25 mouse cellular contexts compared by ENCODE assay signal in the genomic region with DNA sequence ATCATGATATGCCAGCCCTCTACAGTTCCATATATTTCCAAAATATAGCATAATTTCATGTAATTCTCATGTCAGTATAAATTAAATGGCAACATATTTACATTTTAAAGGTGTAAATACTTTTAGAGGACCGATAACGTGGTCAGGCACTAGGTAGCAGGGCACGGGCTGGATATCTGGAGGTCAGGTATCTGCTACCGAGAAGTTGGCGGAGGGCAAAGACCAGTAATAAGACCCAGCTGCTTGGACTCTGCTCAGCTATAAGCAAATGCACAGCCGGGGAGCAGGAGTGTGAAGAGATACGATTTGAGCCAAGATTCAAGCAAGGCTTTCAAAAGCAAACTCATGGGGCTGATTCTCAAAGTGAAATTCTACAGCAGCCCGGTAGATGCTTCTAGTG. TPM values are rescaled to one million over a fixed set of nuclear protein-coding genes. Genes with fewer than 3 reads are reported as not detected.
DNase-seq lines count a peak whose midpoint lies in the region; ATAC-seq and TF ChIP-seq lines count a peak whose summit lies in the region.
"Had no signal": no experiment of that assay in that cellular context is flagged by ENCODE, and none has a peak within 500 bp of the region (broad histone marks: within the 10 kb centered on the region; RNA-seq: fewer than 3 reads in every experiment).

No protein-coding gene starts in this region.

- no peak overlapping the region for H3K9ac ChIP-seq in midbrain, embryonic 11.5 days (ENCODE audit: low read length)
- no peak overlapping the region for H3K9ac ChIP-seq in midbrain, postnatal 0 days (replicated peaks; ENCODE audit: low read length, poor library complexity, severe bottlenecking)
- no peak overlapping the region for H3K9ac ChIP-seq in intestine, embryonic 16.5 days (ENCODE audit: low read depth, low read length)
- H3K9ac ChIP-seq in liver, postnatal 0 days (replicated peaks): peak overlapping the region; percentile 11; the same call in 1 of the 2 replicates
- H3K9ac ChIP-seq: heart, embryonic 12.5 days; hindbrain, embryonic 14.5 days; limb, embryonic 12.5 days; liver, embryonic 14.5 days; lung, embryonic 15.5 days had no signal

- 84% methylated on average over 8 of the region's 8 CpGs for WGBS in midbrain, embryonic 11.5 days
- 88% methylated on average over 8 of the region's 8 CpGs for WGBS in midbrain, postnatal 0 days
- WGBS in intestine, embryonic 16.5 days: 67% methylated on average over 8 of the region's 8 CpGs
- 69% methylated on average over 8 of the region's 8 CpGs for WGBS in liver, postnatal 0 days (ENCODE audit: insufficient replicate concordance)
- WGBS in limb, embryonic 10.5 days: 74% methylated on average over 8 of the region's 8 CpGs

- peaks cover 9% of the 10 kb centered on the region for H3K4me1 ChIP-seq in midbrain, embryonic 11.5 days (ENCODE audit: control insufficient read depth, insufficient read depth, low read length)
- H3K4me1 ChIP-seq in midbrain, postnatal 0 days (ENCODE audit: insufficient read depth, low read length): peaks cover 6% of the 10 kb centered on the region
- H3K4me1 ChIP-seq in intestine, embryonic 16.5 days (ENCODE audit: control insufficient read depth, insufficient read depth, low read length): peaks cover 11% of the 10 kb centered on the region; the same call in 1 of the 2 replicates
- peaks cover 72% of the 10 kb centered on the region for H3K4me1 ChIP-seq in liver, postnatal 0 days (ENCODE audit: insufficient read depth)
- H3K4me1 ChIP-seq in limb, embryonic 10.5 days: peaks cover 16% of the 10 kb centered on the region

- no peak for TF ChIP-seq EP300 in liver, postnatal 0 days (IDR thresholded peaks at IDR 0.05; ENCODE audit: low read depth)

- no peaks in the 10 kb centered on the region for H3K36me3 ChIP-seq in midbrain, embryonic 11.5 days (ENCODE audit: control insufficient read depth, insufficient read depth, low read length)
- no peaks in the 10 kb centered on the region for H3K36me3 ChIP-seq in midbrain, postnatal 0 days (ENCODE audit: insufficient read depth, low read length)
- no peaks in the 10 kb centered on the region for H3K36me3 ChIP-seq in intestine, embryonic 16.5 days (ENCODE audit: control insufficient read depth, insufficient read depth, low read length)
- peaks cover 7% of the 10 kb centered on the region for H3K36me3 ChIP-seq in liver, postnatal 0 days (replicated peaks; ENCODE audit: insufficient read depth, low read length)
- H3K36me3 ChIP-seq in limb, embryonic 10.5 days: no peaks in the 10 kb centered on the region
- H3K36me3 ChIP-seq: limb, embryonic 12.5 days; lung, embryonic 15.5 days had no signal

- no peaks in the 10 kb centered on the region for H3K9me3 ChIP-seq in midbrain, embryonic 11.5 days (ENCODE audit: control insufficient read depth, low read length)
- no peaks in the 10 kb centered on the region for H3K9me3 ChIP-seq in midbrain, postnatal 0 days (ENCODE audit: low read length)
- no peaks in the 10 kb centered on the region for H3K9me3 ChIP-seq in intestine, embryonic 16.5 days (ENCODE audit: control insufficient read depth, low read length)
- no peaks in the 10 kb centered on the region for H3K9me3 ChIP-seq in liver, postnatal 0 days (ENCODE audit: low read length)
- H3K9me3 ChIP-seq in limb, embryonic 10.5 days (replicated peaks): no peaks in the 10 kb centered on the region
- H3K9me3 ChIP-seq: heart, embryonic 12.5 days; limb, embryonic 12.5 days; lung, embryonic 15.5 days had no signal

- H3K4me2 ChIP-seq in midbrain, embryonic 11.5 days: no peak overlapping the region
- H3K4me2 ChIP-seq in midbrain, postnatal 0 days (ENCODE audit: low read depth, low read length, poor library complexity, severe bottlenecking): no peak overlapping the region
- H3K4me2 ChIP-seq in intestine, embryonic 16.5 days (ENCODE audit: low read depth, low read length): no peak overlapping the region
- H3K4me2 ChIP-seq in liver, postnatal 0 days (ENCODE audit: low read depth, low read length): peak overlapping the region; percentile 22; the same call in 1 of the 2 replicates
- H3K4me2 ChIP-seq: heart, embryonic 12.5 days; hindbrain, embryonic 14.5 days; limb, embryonic 12.5 days; lung, embryonic 15.5 days had no signal

- DNase-seq in midbrain, embryonic 11.5 days (ENCODE audit: low spot score, missing footprints): peak; percentile 53
- no peak for DNase-seq in midbrain, postnatal 0 days (ENCODE audit: low spot score)
- DNase-seq in liver, postnatal 0 days: no peak
- DNase-seq in urinary bladder, postnatal 10 days (ENCODE audit: low spot score): no peak
- no peak for DNase-seq in natural killer cell, adult 2 months (ENCODE audit: low spot score in 2 of 2)
- DNase-seq in limb, embryonic 10.5 days (ENCODE audit: low spot score): no peak
- DNase-seq: adrenal gland, adult 8-10 months; cerebellum, adult 2 months; cerebellum, postnatal 14 days; gastrocnemius, postnatal 36 days; heart, adult 2 months; heart, postnatal 4 days; kidney, adult 2 months; kidney, postnatal 4 days; lung, postnatal 36 days; midbrain, embryonic 14.5 days; thymus, postnatal 4 days had no signal

- no peak overlapping the region for H3K27ac ChIP-seq in midbrain, embryonic 11.5 days (ENCODE audit: low read depth, low read length)
- no peak overlapping the region for H3K27ac ChIP-seq in midbrain, postnatal 0 days (ENCODE audit: low read depth, low read length)
- peak overlapping the region; percentile 59 for H3K27ac ChIP-seq in intestine, embryonic 16.5 days (ENCODE audit: low read length)
- no peak overlapping the region for H3K27ac ChIP-seq in liver, postnatal 0 days (ENCODE audit: low read depth)
- no peak overlapping the region for H3K27ac ChIP-seq in limb, embryonic 10.5 days
- H3K27ac ChIP-seq: heart, adult 2 months; hindbrain, embryonic 14.5 days; kidney, postnatal 0 days; limb, embryonic 12.5 days; lung, embryonic 15.5 days had no signal

- no peak overlapping the region for H3K4me3 ChIP-seq in midbrain, embryonic 11.5 days (ENCODE audit: low read depth, low read length)
- H3K4me3 ChIP-seq in midbrain, postnatal 0 days (ENCODE audit: low read depth, low read length): no peak overlapping the region
- no peak overlapping the region for H3K4me3 ChIP-seq in intestine, embryonic 16.5 days (ENCODE audit: low read length)
- H3K4me3 ChIP-seq in liver, postnatal 0 days (ENCODE audit: low read depth, low read length): no peak overlapping the region
- H3K4me3 ChIP-seq in limb, embryonic 10.5 days: no peak overlapping the region
- H3K4me3 ChIP-seq: heart, adult 2 months; heart, embryonic 12.5 days; limb, embryonic 12.5 days; lung, embryonic 15.5 days had no signal

- ATAC-seq in midbrain, embryonic 11.5 days (ENCODE audit: low FRiP score): no peak
- no peak for ATAC-seq in midbrain, postnatal 0 days (ENCODE audit: low FRiP score)
- ATAC-seq in intestine, embryonic 16.5 days: peak; percentile 61
- no peak for ATAC-seq in liver, postnatal 0 days
- ATAC-seq: forebrain, embryonic 14.5 days had no signal

- H3K27me3 ChIP-seq in midbrain, embryonic 11.5 days (ENCODE audit: control insufficient read depth, insufficient read depth, low read length): no peaks in the 10 kb centered on the region
- H3K27me3 ChIP-seq in midbrain, postnatal 0 days (ENCODE audit: insufficient read depth, low read length): no peaks in the 10 kb centered on the region
- H3K27me3 ChIP-seq in intestine, embryonic 16.5 days (replicated peaks; ENCODE audit: control insufficient read depth, insufficient read depth, low read length): no peaks in the 10 kb centered on the region
- no peaks in the 10 kb centered on the region for H3K27me3 ChIP-seq in liver, postnatal 0 days (ENCODE audit: insufficient read depth, low read length)
- no peaks in the 10 kb centered on the region for H3K27me3 ChIP-seq in limb, embryonic 10.5 days (ENCODE audit: low read depth, poor library complexity, severe bottlenecking)
- H3K27me3 ChIP-seq: heart, embryonic 12.5 days; limb, embryonic 12.5 days; lung, embryonic 15.5 days had no signal

- no peak for TF ChIP-seq CTCF in midbrain, postnatal 0 days (IDR thresholded peaks at IDR 0.05)
- TF ChIP-seq CTCF in liver, postnatal 0 days (IDR thresholded peaks at IDR 0.05; ENCODE audit: low read depth): no peak

RNA-seq across cellular contexts. Expression of a gene that starts 7.0 kb away (rescaled TPM):
- polyA plus RNA-seq in midbrain, embryonic 11.5 days (2014; fragmentation: Nextera tagmentation; extraction: Ambion mirVana): 3.2 and 3.4 TPM in 2 replicates
- total RNA-seq in midbrain, postnatal 0 days (2014; rRNA removed): 2.3 and 4.0 TPM in 2 replicates
- polyA plus RNA-seq in midbrain, postnatal 0 days (2015; fragmentation: Nextera tagmentation; extraction: Ambion mirVana): 1.3 and 1.9 TPM in 2 replicates
- polyA plus RNA-seq in intestine, embryonic 16.5 days (2015; fragmentation: Nextera tagmentation; extraction: Ambion mirVana): 35.8 and 41.6 TPM in 2 replicates
- polyA plus RNA-seq in liver, postnatal 0 days (2015; fragmentation: Nextera tagmentation; extraction: Ambion mirVana): 9.6 and 10.3 TPM in 2 replicates
- 1.7 and 1.9 TPM in 2 replicates for polyA plus RNA-seq in limb, embryonic 10.5 days (2016; fragmentation: Nextera tagmentation; extraction: Ambion mirVana)

RNA-seq across cellular contexts. Expression of a gene that starts 56.0 kb away (rescaled TPM):
- 98.7 and 106 TPM in 2 replicates for polyA plus RNA-seq in midbrain, embryonic 11.5 days (2014; fragmentation: Nextera tagmentation; extraction: Ambion mirVana)
- total RNA-seq in midbrain, postnatal 0 days (2014; rRNA removed): 87.1 and 97.7 TPM in 2 replicates
- polyA plus RNA-seq in midbrain, postnatal 0 days (2015; fragmentation: Nextera tagmentation; extraction: Ambion mirVana): 113 and 122 TPM in 2 replicates
- polyA plus RNA-seq in intestine, embryonic 16.5 days (2015; fragmentation: Nextera tagmentation; extraction: Ambion mirVana): 160 and 162 TPM in 2 replicates
- 44.3 and 46.5 TPM in 2 replicates for polyA plus RNA-seq in liver, postnatal 0 days (2015; fragmentation: Nextera tagmentation; extraction: Ambion mirVana)
- 84.0 and 87.3 TPM in 2 replicates for polyA plus RNA-seq in limb, embryonic 10.5 days (2016; fragmentation: Nextera tagmentation; extraction: Ambion mirVana)
